Mouse (Mus musculus) midbrain, embryonic 12.5 days (tissue): ENCODE measurements around the gene Gdf11. TPM values are rescaled to one million over a fixed set of nuclear protein-coding genes. Genes with fewer than 3 reads are reported as not detected.

Source experiments
- ATAC-seq: fragments of 200-750 bp; cut with Nextera tagmentation; 2 replicates; pipeline ENCODE4 v1.8.0; 2017; ENCODE audit warnings: low read depth, moderate TSS enrichment, moderate library complexity; ENCODE audit not compliant: low FRiP score
- H3K27ac ChIP-seq: fragments of 300-500 bp; sonication (generic); replicated peaks from 2 replicates; pipeline ENCODE4 v1.5.1; 2016; ENCODE audit warnings: mild to moderate bottlenecking
- H3K27me3 ChIP-seq: fragments of 300-500 bp; sonication (generic); 2 replicates; pipeline ENCODE4 v1.6.1; 2016; ENCODE audit warnings: mild to moderate bottlenecking
- H3K36me3 ChIP-seq: fragments of 300-500 bp; sonication (generic); 2 replicates; pipeline ENCODE4 v1.6.1; 2016
- H3K4me1 ChIP-seq: fragments of 300-500 bp; sonication (generic); 2 replicates; pipeline ENCODE4 v1.6.1; 2016
- H3K4me2 ChIP-seq: fragments of 300-500 bp; sonication (generic); replicated peaks from 2 replicates; pipeline ENCODE4 v1.6.1; 2016; ENCODE audit warnings: mild to moderate bottlenecking, moderate library complexity
- H3K4me3 ChIP-seq: fragments of 300-500 bp; sonication (generic); 2 replicates; pipeline ENCODE4 v1.5.1; 2016; ENCODE audit warnings: mild to moderate bottlenecking
- H3K9ac ChIP-seq: fragments of 300-500 bp; sonication (generic); replicated peaks from 2 replicates; pipeline ENCODE4 v1.6.1; 2016; ENCODE audit warnings: mild to moderate bottlenecking, moderate library complexity
- H3K9me3 ChIP-seq: fragments of 300-500 bp; sonication (generic); 2 replicates; pipeline ENCODE4 v1.6.1; 2016; ENCODE audit warnings: mild to moderate bottlenecking
- WGBS: fragments of 180-500 bp; shearing (Covaris S2); methylation state at CpG from one replicate; pipeline ENCODE4 v1.1.7; 2016; 5-methylcytosine and 5-hydroxymethylcytosine counted together
- polyA plus RNA-seq: library from polyadenylated mRNA; unstranded; fragments of >200 nt; fragmentation: Nextera tagmentation; extraction: Ambion mirVana; gene quantifications from 2 replicates; pipeline ENCODE4 v1.2.1, GENCODE M21; 2016

Gdf11 gene
- polyA plus RNA-seq, 1 experiment from 2014 or later, result 10.8 TPM

GRCm38 (mm10) chr10:128843260-128843659 is 48.3 kb downstream of the Gdf11 start:
- Histone ChIP-seq H3K4me2 (no peak overlapping the region), H3K4me3 (no peak overlapping the region), H3K36me3 (peaks cover 46% of the 10 kb centered on the region), H3K9me3 (no peaks in the 10 kb centered on the region), H3K9ac (no peak overlapping the region), H3K27ac (no peak overlapping the region), H3K27me3 (no peaks in the 10 kb centered on the region), H3K4me1 (no peaks in the 10 kb centered on the region)
- no peak for ATAC-seq
- WGBS, result 94% methylated on average over 5 of the region's 5 CpGs

DNA sequence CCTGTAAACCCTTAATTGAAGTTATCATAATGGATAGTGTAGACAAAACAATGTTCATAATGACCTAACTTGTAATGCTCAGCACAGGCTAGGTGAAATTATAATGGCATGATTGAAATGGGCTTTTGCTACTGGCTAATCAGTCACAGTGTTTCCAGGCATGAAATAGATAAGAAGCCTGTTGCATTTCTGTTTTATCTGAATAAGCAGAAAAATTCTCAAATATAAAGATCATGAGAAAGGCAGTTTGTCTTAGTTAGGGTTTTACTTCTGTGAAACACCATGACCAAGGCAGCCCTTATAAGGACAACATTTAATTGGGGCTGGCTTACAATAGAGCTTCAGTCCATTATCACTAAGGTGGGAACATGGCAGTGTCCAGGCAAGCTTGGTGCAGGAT is 50.9 kb downstream of the Gdf11 start:
- no peaks in the 10 kb centered on the region for H3K4me1 ChIP-seq
- H3K27me3 ChIP-seq, result no peaks in the 10 kb centered on the region
- H3K36me3 ChIP-seq, result peaks cover 56% of the 10 kb centered on the region
- H3K9me3 ChIP-seq, result no peaks in the 10 kb centered on the region
- H3K9ac ChIP-seq, result no peak overlapping the region
- no peak overlapping the region for H3K4me2 ChIP-seq
- ATAC-seq, result no peak
- no peak overlapping the region for H3K4me3 ChIP-seq
- H3K27ac ChIP-seq, result no peak overlapping the region

- H3K9me3 ChIP-seq, result no peaks in the 10 kb centered on the region
- no peak overlapping the region for H3K4me3 ChIP-seq
- H3K27me3 ChIP-seq, result no peaks in the 10 kb centered on the region
- H3K4me2 ChIP-seq, result no peak overlapping the region
- H3K27ac ChIP-seq, result no peak overlapping the region
- no peak for ATAC-seq
- no peaks in the 10 kb centered on the region for H3K4me1 ChIP-seq
- H3K36me3 ChIP-seq, result peaks cover 64% of the 10 kb centered on the region
- no peak overlapping the region for H3K9ac ChIP-seq
Observed at GRCm38 (mm10) chr10:128839434-128839833, 52.1 kb downstream of the Gdf11 start.

GRCm38 (mm10) chr10:128837400-128837799 is 54.1 kb downstream of the Gdf11 start:
- Histone ChIP-seq H3K4me3 (no peak overlapping the region), H3K27me3 (no peaks in the 10 kb centered on the region), H3K9me3 (no peaks in the 10 kb centered on the region), H3K27ac (no peak overlapping the region), H3K4me2 (no peak overlapping the region), H3K4me1 (no peaks in the 10 kb centered on the region), H3K36me3 (peaks cover 66% of the 10 kb centered on the region), H3K9ac (no peak overlapping the region)
- no peak for ATAC-seq

Other genes starting within 250 kb of the Gdf11 start
- 8.3 and 10.4 TPM in 2 replicates for gene Ikzf4, start 245.7 kb downstream of the Gdf11 start, polyA plus RNA-seq
- gene Suox, start 217.6 kb downstream of the Gdf11 start, polyA plus RNA-seq, result 12.5 and 13.6 TPM in 2 replicates
- gene Rab5b, start 195.5 kb downstream of the Gdf11 start, polyA plus RNA-seq, result 96.5 and 102 TPM in 2 replicates
- gene Pmel, start 187.5 kb downstream of the Gdf11 start, polyA plus RNA-seq, result 0.90 and 1.1 TPM in 2 replicates
- gene Cdk2, start 186.7 kb downstream of the Gdf11 start, polyA plus RNA-seq, result 76.4 and 85.5 TPM in 2 replicates
- 3.9 and 4.8 TPM in 2 replicates for gene Dgka, start 146.9 kb downstream of the Gdf11 start, polyA plus RNA-seq
- gene Pym1, start 143.8 kb downstream of the Gdf11 start, polyA plus RNA-seq, result 50.5 and 54.6 TPM in 2 replicates
- 0.61 and 0.97 TPM in 2 replicates for gene Mmp19, start 100.8 kb downstream of the Gdf11 start, polyA plus RNA-seq
- gene Dnajc14, start 87.7 kb downstream of the Gdf11 start, polyA plus RNA-seq, result 57.9 and 59.8 TPM in 2 replicates
- gene Tmem198b, start 87.3 kb downstream of the Gdf11 start, polyA plus RNA-seq, result 21.4 and 24.0 TPM in 2 replicates
- 217 and 219 TPM in 2 replicates for gene Sarnp, start 74.4 kb downstream of the Gdf11 start, polyA plus RNA-seq
- 38.5 and 41.7 TPM in 2 replicates for gene Ormdl2, start 70.1 kb downstream of the Gdf11 start, polyA plus RNA-seq
- 168 and 190 TPM in 2 replicates for gene Cd63, start 9.3 kb upstream of the Gdf11 start, polyA plus RNA-seq
- 16.2 and 16.6 TPM in 2 replicates for gene Rdh5, start 31.2 kb upstream of the Gdf11 start, polyA plus RNA-seq
- 235 and 249 TPM in 2 replicates for gene Bloc1s1, start 32.3 kb upstream of the Gdf11 start, polyA plus RNA-seq
- 2.1 TPM in 2 replicates for gene Itga7, start 42.1 kb upstream of the Gdf11 start, polyA plus RNA-seq
- not detected in 2 replicates for gene Mettl7b, start 69.3 kb upstream of the Gdf11 start, polyA plus RNA-seq
- gene Olfr9, start 97.7 kb upstream of the Gdf11 start, polyA plus RNA-seq, result not detected in 2 replicates
- not detected in 2 replicates for gene Olfr763, start 119.1 kb upstream of the Gdf11 start, polyA plus RNA-seq
- not detected in 2 replicates for gene Olfr764-ps1, start 148.2 kb upstream of the Gdf11 start, polyA plus RNA-seq
- gene Olfr765, start 158.3 kb upstream of the Gdf11 start, polyA plus RNA-seq, result not detected in 2 replicates
- not detected in 2 replicates for gene Olfr766-ps1, start 177.3 kb upstream of the Gdf11 start, polyA plus RNA-seq
- not detected in 2 replicates for gene Olfr767, start 191.2 kb upstream of the Gdf11 start, polyA plus RNA-seq
- not detected in 2 replicates for gene Olfr768, start 207.7 kb upstream of the Gdf11 start, polyA plus RNA-seq
- gene Olfr769, start 226.1 kb upstream of the Gdf11 start, polyA plus RNA-seq, result not detected in 2 replicates
- gene Olfr770, start 247.3 kb upstream of the Gdf11 start, polyA plus RNA-seq, result not detected in 2 replicates